Mouse (Mus musculus): ENCODE results near the gene Gm20388.

DNA sequence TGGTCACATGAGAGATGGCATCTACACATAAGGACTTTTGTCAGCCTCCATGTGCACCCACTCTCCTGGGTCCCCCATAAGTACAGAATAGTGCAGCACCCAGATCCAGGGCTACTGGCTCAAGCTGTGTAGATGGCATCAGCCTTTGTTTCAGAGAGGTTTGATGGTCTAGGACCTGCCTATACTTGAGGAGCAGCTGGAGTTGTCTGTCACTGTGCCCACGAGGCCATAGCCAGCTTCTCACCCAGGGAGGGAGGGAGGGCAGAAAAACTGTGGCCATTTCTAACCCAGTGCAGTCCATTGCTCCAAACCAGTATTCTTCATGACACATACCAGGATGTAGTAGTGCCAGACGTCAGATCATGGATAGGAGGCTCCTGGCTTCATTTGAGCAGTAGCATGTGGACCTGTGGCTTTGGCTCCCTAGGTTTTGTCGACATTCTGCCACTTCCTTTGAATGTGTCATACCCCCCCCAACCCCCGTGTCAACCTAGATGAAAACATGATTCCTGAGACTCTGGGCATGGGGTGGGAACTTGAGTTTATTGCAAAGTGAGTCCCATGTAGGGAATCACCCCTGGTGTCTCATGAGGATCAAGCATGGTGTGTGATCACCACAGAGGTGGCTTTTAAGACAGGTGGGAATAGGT is 4377.7 kb downstream of the Gm20388 start:
- TF ChIP-seq CTCF (IDR thresholded peaks at IDR 0.05; ENCODE audit: low read depth) (no peak), EP300 (optimal IDR thresholded peaks at IDR 0.05) (no peak)
